8 mouse cellular contexts compared by ENCODE assay signal in the genomic region with DNA sequence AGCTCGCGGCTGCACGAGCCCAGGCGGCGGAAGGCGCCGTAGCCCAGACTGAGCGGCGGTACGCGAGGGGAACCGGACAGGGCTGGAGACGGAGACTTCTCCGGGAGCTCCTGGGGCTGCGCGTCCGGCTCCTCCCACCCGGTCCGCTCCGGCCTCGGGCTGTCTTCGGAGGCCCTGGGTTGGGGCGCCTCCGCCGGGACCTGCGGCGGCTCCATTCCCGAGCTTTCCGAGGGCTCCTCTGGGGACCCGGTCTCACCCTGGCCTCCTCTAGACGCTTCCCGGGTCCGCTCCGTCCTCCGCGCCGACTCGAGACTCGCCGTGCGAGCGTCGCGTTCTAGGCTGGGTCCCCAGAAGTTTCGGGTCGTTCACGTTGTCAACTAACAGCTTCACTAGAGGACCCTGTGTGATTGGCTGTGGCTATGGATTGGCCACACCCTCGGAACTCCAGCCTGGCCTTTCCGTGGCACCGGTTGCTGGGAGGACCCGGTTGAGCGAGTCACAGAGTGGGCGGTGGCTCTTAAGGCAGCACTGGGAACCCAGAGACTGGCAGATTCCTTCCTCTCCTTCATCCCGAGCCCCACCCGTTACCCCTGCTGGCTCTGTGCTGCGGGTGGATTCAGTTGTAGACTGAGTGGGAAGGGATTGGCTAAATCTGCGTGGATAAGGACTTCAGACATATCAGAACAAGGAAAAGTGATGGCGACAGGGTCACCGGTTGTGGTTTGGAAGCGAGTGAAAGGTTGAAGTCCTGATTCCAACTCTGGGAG. TPM values are rescaled to one million over a fixed set of nuclear protein-coding genes. Genes with fewer than 3 reads are reported as not detected.
DNase-seq lines count a peak whose midpoint lies in the region; ATAC-seq and TF ChIP-seq lines count a peak whose summit lies in the region.

Gene Klrg2 (minus strand): TSS at position 391 of the 767 bp plus-strand sequence.

- 3% methylated on average over 60 of the region's 60 CpGs for WGBS in thymus, adult 2 months
- 2% methylated on average over 42 of the region's 60 CpGs for WGBS in intestine, postnatal 0 days
- WGBS in liver, postnatal 0 days (ENCODE audit: insufficient replicate concordance): 2% methylated on average over 49 of the region's 60 CpGs
- WGBS in neural tube, embryonic 12.5 days: 2% methylated on average over 60 of the region's 60 CpGs

- peak; percentile 73 for ATAC-seq in intestine, postnatal 0 days
- peak; percentile 69 for ATAC-seq in liver, postnatal 0 days
- peak; percentile 79 for ATAC-seq in neural tube, embryonic 12.5 days (ENCODE audit: low FRiP score, low read depth)

- DNase-seq in thymus, adult 2 months: peak; percentile 9
- DNase-seq in thymus, adult 18-20 months: no peak
- peak; percentile 71 for DNase-seq in embryo, embryonic 10.5 days (ENCODE audit: low spot score)
- DNase-seq in heart, adult 11 months: peak; percentile 99
- DNase-seq in liver, postnatal 0 days: peak; percentile 47
- DNase-seq in urinary bladder, adult 2 months (ENCODE audit: low spot score): peak; percentile 48

- peaks cover 10% of the 10 kb centered on the region for H3K4me1 ChIP-seq in thymus, adult 2 months (replicated peaks; ENCODE audit: control insufficient read depth, insufficient read depth, low read length)
- peaks cover 6% of the 10 kb centered on the region; the same call in 1 of the 2 replicates for H3K4me1 ChIP-seq in intestine, postnatal 0 days (replicated peaks; ENCODE audit: control insufficient read depth, insufficient read depth, low read length)
- H3K4me1 ChIP-seq in liver, postnatal 0 days (ENCODE audit: insufficient read depth): peaks cover 13% of the 10 kb centered on the region
- H3K4me1 ChIP-seq in neural tube, embryonic 12.5 days: peaks cover 18% of the 10 kb centered on the region

- no peak for TF ChIP-seq EP300 in liver, postnatal 0 days (IDR thresholded peaks at IDR 0.05; ENCODE audit: low read depth)

- H3K27me3 ChIP-seq in thymus, adult 2 months (ENCODE audit: control insufficient read depth, insufficient read depth, low read length): peaks cover 11% of the 10 kb centered on the region; the same call in 1 of the 2 replicates
- H3K27me3 ChIP-seq in intestine, postnatal 0 days (replicated peaks; ENCODE audit: control insufficient read depth, insufficient read depth, low read length): peaks cover 67% of the 10 kb centered on the region
- H3K27me3 ChIP-seq in liver, postnatal 0 days (ENCODE audit: insufficient read depth, low read length): peaks cover 80% of the 10 kb centered on the region
- H3K27me3 ChIP-seq in neural tube, embryonic 12.5 days (replicated peaks): peaks cover 62% of the 10 kb centered on the region

- H3K9ac ChIP-seq in intestine, postnatal 0 days (ENCODE audit: low read depth, low read length): peak within 1 kb of the TSS; percentile 46
- H3K9ac ChIP-seq in liver, postnatal 0 days (replicated peaks): peak within 1 kb of the TSS; percentile 2; the same call in 1 of the 2 replicates
- peak within 1 kb of the TSS; percentile 56 for H3K9ac ChIP-seq in neural tube, embryonic 12.5 days

- H3K36me3 ChIP-seq in thymus, adult 2 months (ENCODE audit: control insufficient read depth, insufficient read depth, low read length): no peaks in the 10 kb centered on the region
- H3K36me3 ChIP-seq in intestine, postnatal 0 days (ENCODE audit: control insufficient read depth, insufficient read depth): no peaks in the 10 kb centered on the region
- H3K36me3 ChIP-seq in liver, postnatal 0 days (replicated peaks; ENCODE audit: insufficient read depth, low read length): no peaks in the 10 kb centered on the region
- no peaks in the 10 kb centered on the region for H3K36me3 ChIP-seq in neural tube, embryonic 12.5 days

- no peaks in the 10 kb centered on the region for H3K9me3 ChIP-seq in intestine, postnatal 0 days (ENCODE audit: control insufficient read depth)
- no peaks in the 10 kb centered on the region for H3K9me3 ChIP-seq in liver, postnatal 0 days (ENCODE audit: low read length)
- H3K9me3 ChIP-seq in neural tube, embryonic 12.5 days: no peaks in the 10 kb centered on the region

- TF ChIP-seq CTCF in thymus, adult 2 months (IDR thresholded peaks at IDR 0.05; ENCODE audit: borderline replicate concordance, control insufficient read depth, extremely low read depth, insufficient read depth, low read length, poor library complexity): no peak
- no peak for TF ChIP-seq CTCF in intestine, postnatal 0 days (IDR thresholded peaks at IDR 0.05; ENCODE audit: low read depth)
- TF ChIP-seq CTCF in liver, postnatal 0 days (IDR thresholded peaks at IDR 0.05; ENCODE audit: low read depth): no peak

- peak within 1 kb of the TSS; percentile 100 for H3K4me2 ChIP-seq in intestine, postnatal 0 days (replicated peaks; ENCODE audit: low read depth)
- peak within 1 kb of the TSS; percentile 85 for H3K4me2 ChIP-seq in liver, postnatal 0 days (ENCODE audit: low read depth, low read length)
- H3K4me2 ChIP-seq in neural tube, embryonic 12.5 days (replicated peaks): peak within 1 kb of the TSS; percentile 100

- no peak within 1 kb of the TSS for H3K27ac ChIP-seq in thymus, adult 2 months (ENCODE audit: control insufficient read depth, insufficient read depth, low read length)
- no peak within 1 kb of the TSS for H3K27ac ChIP-seq in intestine, postnatal 0 days (ENCODE audit: low read depth, low read length)
- H3K27ac ChIP-seq in liver, postnatal 0 days (ENCODE audit: low read depth): no peak within 1 kb of the TSS
- no peak within 1 kb of the TSS for H3K27ac ChIP-seq in neural tube, embryonic 12.5 days

- peak within 1 kb of the TSS; percentile 23 for H3K4me3 ChIP-seq in thymus, adult 2 months (ENCODE audit: control insufficient read depth, insufficient read depth, low read length)
- H3K4me3 ChIP-seq in intestine, postnatal 0 days (ENCODE audit: low read depth, low read length): peak within 1 kb of the TSS; percentile 56
- H3K4me3 ChIP-seq in liver, postnatal 0 days (ENCODE audit: low read depth, low read length): peak within 1 kb of the TSS; percentile 58
- H3K4me3 ChIP-seq in neural tube, embryonic 12.5 days: peak within 1 kb of the TSS; percentile 50

- TF ChIP-seq POLR2A in thymus, adult 2 months (IDR thresholded peaks at IDR 0.05; ENCODE audit: control insufficient read depth, extremely low read depth, insufficient read depth, low read length, poor library complexity): no peak

RNA-seq across cellular contexts. Expression of gene Klrg2, which starts in this region (rescaled TPM):
- polyA plus RNA-seq in thymus, adult 2 months (2012; rRNA removed): 0.41 and 0.44 TPM in 2 replicates
- polyA plus RNA-seq in intestine, postnatal 0 days (2015; fragmentation: Nextera tagmentation; extraction: Ambion mirVana): 0.31 and 0.44 TPM in 2 replicates
- not detected in 2 replicates for polyA plus RNA-seq in liver, postnatal 0 days (2015; fragmentation: Nextera tagmentation; extraction: Ambion mirVana)
- 0.14 TPM in 1 of 2 replicates, not detected in the other for polyA plus RNA-seq in neural tube, embryonic 12.5 days (2016; fragmentation: Nextera tagmentation; extraction: Ambion mirVana)
- 5.1 and 5.5 TPM in 2 replicates for polyA plus RNA-seq in urinary bladder, adult 2 months (2012; rRNA removed)

Comparison
In these comparisons a context has a peak if more than half of its experiments do, and no peak if none do; other contexts are left out.
1. Peak in DNase-seq and H3K4me3 ChIP-seq in thymus, adult 2 months; RNA of the gene not detected or under 1 TPM.
2. Peak in ATAC-seq, H3K4me3 ChIP-seq, H3K9ac ChIP-seq and H3K4me2 ChIP-seq in intestine, postnatal 0 days; RNA of the gene not detected or under 1 TPM.
3. Peak in DNase-seq, ATAC-seq, H3K4me3 ChIP-seq, H3K9ac ChIP-seq and H3K4me2 ChIP-seq in liver, postnatal 0 days; RNA of the gene not detected or under 1 TPM.
4. Peak in ATAC-seq, H3K4me3 ChIP-seq, H3K9ac ChIP-seq and H3K4me2 ChIP-seq in neural tube, embryonic 12.5 days; RNA of the gene not detected or under 1 TPM.
5. DNase-seq: peak in embryo, embryonic 10.5 days (single experiment), heart, adult 11 months (single experiment) and urinary bladder, adult 2 months (single experiment); none in thymus, adult 18-20 months (0 of 2).
6. H3K9ac ChIP-seq: peak in every context shown above with its lines; median percentile 56 in neural tube, embryonic 12.5 days; 46 in intestine, postnatal 0 days; 2 in liver, postnatal 0 days.
7. Peak in every context shown above with its lines, with median percentiles within 50 percentile points of each other: H3K4me3 ChIP-seq, ATAC-seq and H3K4me2 ChIP-seq.